Mouse (Mus musculus) left cerebral cortex, postnatal 36 days (tissue): ENCODE results near the gene Tmem86a. TPM values are rescaled to one million over a fixed set of nuclear protein-coding genes. Genes with fewer than 3 reads are reported as not detected.

ENCODE experiments used
- microRNA-seq: library from miRNA; unstranded; fragments of <30 nt; microRNA quantifications from one replicate; pipeline ENCODE4 v1.2.0, GENCODE M21; 2022
- total RNA-seq, 2 experiments: library from RNA; stranded (reverse); gene quantifications; 2 replicates each; pipeline ENCODE4 v1.2.3; 2021

The Tmem86a gene
- total RNA-seq, 2 experiments from 2014 or later = 15.1 to 17.1 TPM

Small RNAs within 50 kb of the gene (microRNA-seq; reads per million reads assigned to microRNA genes)
- gene Mir7056 = 6.9 reads per million, percentile 24 among the genes with 10 or more reads in this experiment

Other genes starting within 250 kb of the Tmem86a start
- gene Ldha, start 209.1 kb upstream of the Tmem86a start, total RNA-seq = 100 to 1,000 TPM; 352 to 416 TPM
- not detected for gene Ldhc, start 189.4 kb upstream of the Tmem86a start, total RNA-seq
- 10 to 100 TPM; 73.4 to 76.1 TPM for gene Tsg101, start 130.6 kb upstream of the Tmem86a start, total RNA-seq
- 10 to 100 TPM; 11.9 to 12.1 TPM for gene Uevld, start 92.1 kb upstream of the Tmem86a start, total RNA-seq
- not detected for gene Gm9999, start 67.0 kb upstream of the Tmem86a start, total RNA-seq
- 10 to 100 TPM; 15.1 TPM for gene Spty2d1, start 42.2 kb upstream of the Tmem86a start, total RNA-seq
- gene Ptpn5, start 83.1 kb downstream of the Tmem86a start, total RNA-seq = 100 to 1,000 TPM; 149 to 184 TPM
- gene Mrgpra6, start 154.3 kb downstream of the Tmem86a start, total RNA-seq = not detected
- not detected for gene Mrgpra9, start 202.2 kb downstream of the Tmem86a start, total RNA-seq